Mouse (Mus musculus) CD4-positive, CD25-positive, alpha-beta regulatory T cell, adult 4 months (primary cell): ENCODE results near the gene Pak3. TPM values are rescaled to one million over a fixed set of nuclear protein-coding genes. Genes with fewer than 3 reads are reported as not detected.

ENCODE experiments used
- ATAC-seq: one replicate; pipeline ENCODE4 v1.8.0; 2017
- polyA plus RNA-seq, 2 experiments: library from polyadenylated mRNA; unstranded; fragments of 100-300 nt; shearing (Covaris generic); gene quantifications; one replicate each; pipeline ENCODE4 v1.2.1; 2017

The Pak3 gene
- polyA plus RNA-seq, 2 experiments from 2014 or later = not detected

- ATAC-seq = no peak
These were observed 146.1 kb downstream of the Pak3 start for GRCm38 (mm10) chrX:143664221-143665150.

- no peak for ATAC-seq
These were observed 147.4 kb downstream of the Pak3 start for GRCm38 (mm10) chrX:143665771-143666170.

GRCm38 (mm10) chrX:143666991-143667390 lies 148.6 kb downstream of the Pak3 start:
- no peak for ATAC-seq

- ATAC-seq = no peak
These were observed 149.9 kb downstream of the Pak3 start for GRCm38 (mm10) chrX:143668242-143668641.

- no peak for ATAC-seq
These were observed 160.2 kb downstream of the Pak3 start for GRCm38 (mm10) chrX:143678566-143678965.

- no peak for ATAC-seq
These were observed 203.9 kb downstream of the Pak3 start for GRCm38 (mm10) chrX:143722250-143722649.

GRCm38 (mm10) chrX:143725411-143725810 lies 207.0 kb downstream of the Pak3 start:
- no peak for ATAC-seq

- no peak for ATAC-seq
These were observed 217.6 kb downstream of the Pak3 start for GRCm38 (mm10) chrX:143736035-143736434.

- no peak for ATAC-seq
These were observed 220.8 kb downstream of the Pak3 start for GRCm38 (mm10) chrX:143739171-143739570.

- no peak for ATAC-seq
These were observed 244.2 kb downstream of the Pak3 start for GRCm38 (mm10) chrX:143762556-143762955.

GRCm38 (mm10) chrX:143815948-143816347 lies 297.6 kb downstream of the Pak3 start:
- no peak for ATAC-seq

- ATAC-seq = no peak
These were observed 300.6 kb downstream of the Pak3 start for GRCm38 (mm10) chrX:143818961-143819360.

- ATAC-seq = no peak
These were observed 308.1 kb downstream of the Pak3 start for GRCm38 (mm10) chrX:143826521-143826920.

GRCm38 (mm10) chrX:143827212-143827611 lies 308.8 kb downstream of the Pak3 start, which contains the start of gene Capn6:
Capn6 (minus strand) TSS chrX:143827414.
- ATAC-seq = no peak

GRCm38 (mm10) chrX:143846637-143847036 lies 328.2 kb downstream of the Pak3 start:
- ATAC-seq = no peak

Other genes with a start within 250 kb of the Pak3 start
- not detected for gene Chrdl1, start 124.3 kb upstream of the Pak3 start, polyA plus RNA-seq